Mouse (Mus musculus): ENCODE results near the gene S100a16. TPM values are rescaled to one million over a fixed set of nuclear protein-coding genes. Genes with fewer than 3 reads are reported as not detected.

The S100a16 gene
- polyA plus RNA-seq, 1 experiment: 140 TPM

GRCm38 (mm10) chr3:90540904-90541303 is 3.9 kb downstream of the S100a16 start:
- Histone ChIP-seq H3K27ac (ENCODE audit: insufficient read depth, low read depth, low read length) (peak overlapping the region; percentile 84), H3K36me3 (ENCODE audit: control insufficient read depth, insufficient read depth, low read length) (no peaks in the 10 kb centered on the region), H3K27me3 (replicated peaks; ENCODE audit: control insufficient read depth, insufficient read depth, low read length) (no peaks in the 10 kb centered on the region), H3K4me1 (ENCODE audit: control insufficient read depth, insufficient read depth, low read length) (peaks cover 8% of the 10 kb centered on the region), H3K4me3 (ENCODE audit: insufficient read depth, low read depth, low read length) (peak overlapping the region; percentile 37)
- WGBS: 63% methylated on average over 4 of the region's 4 CpGs
- DNase-seq: peak; percentile 78
- TF ChIP-seq CTCF (conservative IDR thresholded peaks at IDR 0.05; ENCODE audit: insufficient read depth, insufficient read length, low read depth, low read length): no peak
- TF ChIP-seq POLR2A (IDR thresholded peaks at IDR 0.05; ENCODE audit: low read depth, low read length): peak; percentile 33

DNA sequence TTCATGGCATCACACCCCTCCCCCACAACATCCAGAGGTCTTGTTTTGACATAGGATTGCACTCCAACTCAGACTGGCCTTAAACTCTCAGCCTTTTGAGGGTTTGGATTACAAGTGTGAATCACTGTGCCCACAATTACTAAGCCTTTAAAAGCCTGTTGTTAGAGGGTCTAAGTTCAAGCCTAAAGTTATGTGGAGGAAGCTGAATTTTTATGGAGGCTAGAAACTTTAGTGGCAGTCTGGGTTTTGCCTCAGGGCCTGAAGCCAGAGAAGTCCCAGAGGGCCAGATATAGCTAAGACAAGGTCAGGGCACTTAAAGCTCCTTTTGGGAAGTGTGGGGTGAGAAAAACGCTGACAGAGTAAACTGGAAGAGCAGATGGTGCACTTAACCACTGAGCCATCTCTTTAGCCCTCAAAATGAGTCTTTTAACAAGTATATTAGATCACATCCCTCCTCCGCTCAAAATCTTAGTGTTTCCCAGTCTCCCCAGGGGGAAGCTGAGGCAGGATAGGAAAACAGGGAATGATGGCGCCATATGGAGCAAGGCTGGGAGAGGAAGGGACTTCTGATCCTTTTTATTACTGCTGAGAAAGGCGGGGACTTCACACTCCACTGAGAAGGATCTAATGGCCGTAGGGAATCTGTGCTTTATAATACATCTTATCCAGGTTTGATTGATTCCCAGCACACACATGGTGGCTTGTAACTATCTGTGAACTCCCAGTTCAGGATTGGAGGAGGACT is 12.8 kb downstream of the S100a16 start:
- peak; percentile 56 for DNase-seq
- Histone ChIP-seq H3K36me3 (ENCODE audit: control insufficient read depth, insufficient read depth, low read length) (no peaks in the 10 kb centered on the region), H3K4me3 (ENCODE audit: insufficient read depth, low read depth, low read length) (no peak overlapping the region), H3K27ac (ENCODE audit: insufficient read depth, low read depth, low read length) (no peak overlapping the region), H3K27me3 (replicated peaks; ENCODE audit: control insufficient read depth, insufficient read depth, low read length) (no peaks in the 10 kb centered on the region), H3K4me1 (ENCODE audit: control insufficient read depth, insufficient read depth, low read length) (no peaks in the 10 kb centered on the region)
- TF ChIP-seq CTCF (conservative IDR thresholded peaks at IDR 0.05; ENCODE audit: insufficient read depth, insufficient read length, low read depth, low read length): no peak
- no peak for TF ChIP-seq POLR2A (IDR thresholded peaks at IDR 0.05; ENCODE audit: low read depth, low read length)
- WGBS: 60% methylated on average over 5 of the region's 5 CpGs

DNA sequence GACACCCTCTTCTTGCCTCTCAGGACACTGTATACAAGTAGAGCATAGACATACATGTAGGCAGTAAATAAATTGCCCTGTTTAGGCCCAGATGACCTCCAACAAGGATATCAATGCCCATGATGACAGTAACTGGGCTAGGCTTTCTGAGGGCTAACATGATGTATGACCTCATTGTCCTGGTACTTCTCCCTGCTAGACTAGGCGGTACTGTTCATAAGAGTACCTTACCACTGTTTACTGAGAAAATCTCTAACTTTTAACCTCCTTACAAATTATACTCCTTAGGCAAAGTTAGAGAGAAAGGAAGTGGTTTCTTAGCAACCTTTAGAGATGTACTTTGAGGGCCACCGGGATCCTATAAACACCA is 13.4 kb downstream of the S100a16 start:
- DNase-seq: no peak
- Histone ChIP-seq H3K4me3 (ENCODE audit: insufficient read depth, low read depth, low read length) (no peak overlapping the region), H3K27ac (ENCODE audit: insufficient read depth, low read depth, low read length) (no peak overlapping the region), H3K4me1 (ENCODE audit: control insufficient read depth, insufficient read depth, low read length) (no peaks in the 10 kb centered on the region), H3K27me3 (replicated peaks; ENCODE audit: control insufficient read depth, insufficient read depth, low read length) (no peaks in the 10 kb centered on the region), H3K36me3 (ENCODE audit: control insufficient read depth, insufficient read depth, low read length) (no peaks in the 10 kb centered on the region)
- WGBS: 89% methylated on average over 2 of the region's 2 CpGs
- no peak for TF ChIP-seq CTCF (conservative IDR thresholded peaks at IDR 0.05; ENCODE audit: insufficient read depth, insufficient read length, low read depth, low read length)
- TF ChIP-seq POLR2A (IDR thresholded peaks at IDR 0.05; ENCODE audit: low read depth, low read length): no peak

- DNase-seq: no peak
- no peaks in the 10 kb centered on the region for H3K27me3 ChIP-seq (replicated peaks; ENCODE audit: control insufficient read depth, insufficient read depth, low read length)
- no peaks in the 10 kb centered on the region for H3K36me3 ChIP-seq (ENCODE audit: control insufficient read depth, insufficient read depth, low read length)
- no peak overlapping the region for H3K4me3 ChIP-seq (ENCODE audit: insufficient read depth, low read depth, low read length)
- no peak overlapping the region for H3K27ac ChIP-seq (ENCODE audit: insufficient read depth, low read depth, low read length)
- WGBS: 90% methylated on average over 2 of the region's 2 CpGs
- no peaks in the 10 kb centered on the region for H3K4me1 ChIP-seq (ENCODE audit: control insufficient read depth, insufficient read depth, low read length)
- no peak for TF ChIP-seq POLR2A (IDR thresholded peaks at IDR 0.05; ENCODE audit: low read depth, low read length)
- no peak for TF ChIP-seq CTCF (conservative IDR thresholded peaks at IDR 0.05; ENCODE audit: insufficient read depth, insufficient read length, low read depth, low read length)
These were observed 15.2 kb downstream of the S100a16 start for GRCm38 (mm10) chr3:90552231-90552630.

- no peaks in the 10 kb centered on the region for H3K27me3 ChIP-seq (replicated peaks; ENCODE audit: control insufficient read depth, insufficient read depth, low read length)
- H3K27ac ChIP-seq (ENCODE audit: insufficient read depth, low read depth, low read length): no peak overlapping the region
- no peak overlapping the region for H3K4me3 ChIP-seq (ENCODE audit: insufficient read depth, low read depth, low read length)
- 64% methylated on average over 5 of the region's 5 CpGs for WGBS
- no peaks in the 10 kb centered on the region for H3K4me1 ChIP-seq (ENCODE audit: control insufficient read depth, insufficient read depth, low read length)
- TF ChIP-seq CTCF (conservative IDR thresholded peaks at IDR 0.05; ENCODE audit: insufficient read depth, insufficient read length, low read depth, low read length) (no peak), POLR2A (IDR thresholded peaks at IDR 0.05; ENCODE audit: low read depth, low read length) (no peak)
- DNase-seq: peak; percentile 22
- H3K36me3 ChIP-seq (ENCODE audit: control insufficient read depth, insufficient read depth, low read length): no peaks in the 10 kb centered on the region
These were observed 18.9 kb downstream of the S100a16 start for GRCm38 (mm10) chr3:90555954-90556353.

- no peak within 1 kb of the TSS for H3K4me3 ChIP-seq (ENCODE audit: insufficient read depth, low read depth, low read length)
- H3K27me3 ChIP-seq (replicated peaks; ENCODE audit: control insufficient read depth, insufficient read depth, low read length): no peaks in the 10 kb centered on the region
- WGBS: 75% methylated on average over 6 of the region's 6 CpGs
- H3K4me1 ChIP-seq (ENCODE audit: control insufficient read depth, insufficient read depth, low read length): no peaks in the 10 kb centered on the region
- H3K27ac ChIP-seq (ENCODE audit: insufficient read depth, low read depth, low read length): no peak within 1 kb of the TSS
- no peaks in the 10 kb centered on the region for H3K36me3 ChIP-seq (ENCODE audit: control insufficient read depth, insufficient read depth, low read length)
- TF ChIP-seq CTCF (conservative IDR thresholded peaks at IDR 0.05; ENCODE audit: insufficient read depth, insufficient read length, low read depth, low read length) (no peak), POLR2A (IDR thresholded peaks at IDR 0.05; ENCODE audit: low read depth, low read length) (no peak)
- no peak for DNase-seq
These were observed 23.1 kb downstream of the S100a16 start, which contains the start of gene S100a3 for GRCm38 (mm10) chr3:90560008-90560628. S100a3 (plus strand) TSS chr3:90560578.

- Histone ChIP-seq H3K27me3 (replicated peaks; ENCODE audit: control insufficient read depth, insufficient read depth, low read length) (no peaks in the 10 kb centered on the region), H3K4me1 (ENCODE audit: control insufficient read depth, insufficient read depth, low read length) (no peaks in the 10 kb centered on the region), H3K36me3 (ENCODE audit: control insufficient read depth, insufficient read depth, low read length) (no peaks in the 10 kb centered on the region), H3K27ac (ENCODE audit: insufficient read depth, low read depth, low read length) (no peak overlapping the region), H3K4me3 (ENCODE audit: insufficient read depth, low read depth, low read length) (no peak overlapping the region)
- TF ChIP-seq POLR2A (IDR thresholded peaks at IDR 0.05; ENCODE audit: low read depth, low read length) (no peak), CTCF (conservative IDR thresholded peaks at IDR 0.05; ENCODE audit: insufficient read depth, insufficient read length, low read depth, low read length) (no peak)
- no peak for DNase-seq
- 85% methylated on average over 5 of the region's 5 CpGs for WGBS
These were observed 37.6 kb downstream of the S100a16 start for GRCm38 (mm10) chr3:90574691-90575090.

Data from kidney, adult 2 months (tissue).